Comparison of ENCODE assay signal across 20 mouse cellular contexts in genomic region chr15:10696478-10697234, GRCm38 (mm10). TPM values are rescaled to one million over a fixed set of nuclear protein-coding genes. Genes with fewer than 3 reads are reported as not detected.
A peak's percentile ranks its signal among the peaks of the same experiment; 100 is the strongest.
DNase-seq lines count a peak whose midpoint lies in the region; ATAC-seq and TF ChIP-seq lines count a peak whose summit lies in the region.
"Had no signal": no experiment of that assay in that cellular context is flagged by ENCODE, and none has a peak within 500 bp of the region (broad histone marks: within the 10 kb centered on the region; RNA-seq: fewer than 3 reads in every experiment).

No protein-coding gene starts in this region.

- no peak overlapping the region for H3K4me3 ChIP-seq in hindbrain, embryonic 13.5 days
- H3K4me3 ChIP-seq in hindbrain, embryonic 12.5 days, result no peak overlapping the region
- no peak overlapping the region for H3K4me3 ChIP-seq in forebrain, embryonic 16.5 days (replicated peaks; ENCODE audit: low read length)
- no peak overlapping the region for H3K4me3 ChIP-seq in myocyte
- H3K4me3 ChIP-seq: embryonic facial prominence, embryonic 12.5 days; heart, embryonic 12.5 days; hindbrain, embryonic 15.5 days; liver, embryonic 13.5 days; megakaryocyte, embryonic 14.5 days; stomach, embryonic 15.5 days had no signal

- no peak overlapping the region for H3K9ac ChIP-seq in hindbrain, embryonic 13.5 days
- H3K9ac ChIP-seq in hindbrain, embryonic 12.5 days, result no peak overlapping the region
- H3K9ac ChIP-seq in forebrain, embryonic 16.5 days (replicated peaks; ENCODE audit: low read depth, low read length), result no peak overlapping the region
- H3K9ac ChIP-seq: embryonic facial prominence, embryonic 12.5 days; heart, embryonic 12.5 days; hindbrain, embryonic 15.5 days; liver, embryonic 13.5 days; stomach, embryonic 15.5 days had no signal

- no peak for ATAC-seq in hindbrain, embryonic 13.5 days (ENCODE audit: low FRiP score)
- no peak for ATAC-seq in hindbrain, embryonic 12.5 days (ENCODE audit: low FRiP score)
- ATAC-seq in forebrain, embryonic 16.5 days, result peak; percentile 80
- ATAC-seq: CD4-positive, CD25-positive, alpha-beta regulatory T cell, adult 4 months had no signal

- no peak overlapping the region for H3ac ChIP-seq in myocyte (ENCODE audit: control insufficient read depth, insufficient read length)

- peaks cover 100% of the 10 kb centered on the region for H3K79me2 ChIP-seq in myocyte (ENCODE audit: control insufficient read depth, insufficient read depth)

- H3K36me3 ChIP-seq in hindbrain, embryonic 13.5 days, result no peaks in the 10 kb centered on the region
- H3K36me3 ChIP-seq in hindbrain, embryonic 12.5 days, result no peaks in the 10 kb centered on the region
- H3K36me3 ChIP-seq in forebrain, embryonic 16.5 days (ENCODE audit: control insufficient read depth, insufficient read depth), result no peaks in the 10 kb centered on the region
- H3K36me3 ChIP-seq in myocyte (ENCODE audit: control insufficient read depth, insufficient read depth), result no peaks in the 10 kb centered on the region
- H3K36me3 ChIP-seq: embryonic facial prominence, embryonic 12.5 days; heart, embryonic 12.5 days; hindbrain, embryonic 15.5 days; liver, embryonic 13.5 days; stomach, embryonic 15.5 days had no signal

- no peaks in the 10 kb centered on the region for H3K9me3 ChIP-seq in hindbrain, embryonic 13.5 days
- H3K9me3 ChIP-seq in hindbrain, embryonic 12.5 days (replicated peaks), result no peaks in the 10 kb centered on the region
- H3K9me3 ChIP-seq in forebrain, embryonic 16.5 days (ENCODE audit: control insufficient read depth, low read length), result no peaks in the 10 kb centered on the region
- H3K9me3 ChIP-seq: embryonic facial prominence, embryonic 12.5 days; heart, embryonic 12.5 days; hindbrain, embryonic 15.5 days; liver, embryonic 13.5 days; megakaryocyte, embryonic 14.5 days; stomach, embryonic 15.5 days had no signal

- peaks cover 27% of the 10 kb centered on the region for H3K4me1 ChIP-seq in hindbrain, embryonic 13.5 days (replicated peaks)
- peaks cover 19% of the 10 kb centered on the region for H3K4me1 ChIP-seq in hindbrain, embryonic 12.5 days
- H3K4me1 ChIP-seq in forebrain, embryonic 16.5 days (replicated peaks; ENCODE audit: control insufficient read depth, insufficient read depth, low read length), result peaks cover 35% of the 10 kb centered on the region
- H3K4me1 ChIP-seq: stomach, embryonic 15.5 days had no signal

- 65% methylated on average over 8 of the region's 8 CpGs for WGBS in hindbrain, embryonic 13.5 days
- WGBS in hindbrain, embryonic 12.5 days, result 66% methylated on average over 8 of the region's 8 CpGs
- WGBS in forebrain, embryonic 16.5 days, result 73% methylated on average over 8 of the region's 8 CpGs

- H3K4me2 ChIP-seq in hindbrain, embryonic 13.5 days, result no peak overlapping the region
- no peak overlapping the region for H3K4me2 ChIP-seq in hindbrain, embryonic 12.5 days (replicated peaks)
- no peak overlapping the region for H3K4me2 ChIP-seq in forebrain, embryonic 16.5 days (ENCODE audit: low read length)
- H3K4me2 ChIP-seq in myocyte (ENCODE audit: low read depth), result peak overlapping the region; percentile 13
- H3K4me2 ChIP-seq: embryonic facial prominence, embryonic 12.5 days; heart, embryonic 12.5 days; hindbrain, embryonic 15.5 days; liver, embryonic 13.5 days; stomach, embryonic 15.5 days had no signal

- no peaks in the 10 kb centered on the region for H3K27me3 ChIP-seq in hindbrain, embryonic 13.5 days
- no peaks in the 10 kb centered on the region for H3K27me3 ChIP-seq in hindbrain, embryonic 12.5 days
- H3K27me3 ChIP-seq in forebrain, embryonic 16.5 days (replicated peaks; ENCODE audit: control insufficient read depth, insufficient read depth, low read length), result no peaks in the 10 kb centered on the region
- H3K27me3 ChIP-seq in myocyte (ENCODE audit: control insufficient read depth, insufficient read depth, insufficient read length), result no peaks in the 10 kb centered on the region
- H3K27me3 ChIP-seq: embryonic facial prominence, embryonic 12.5 days; heart, embryonic 12.5 days; hindbrain, embryonic 15.5 days; liver, embryonic 13.5 days; megakaryocyte, embryonic 14.5 days; stomach, embryonic 15.5 days had no signal

- no peak for TF ChIP-seq POLR2A in myocyte (IDR thresholded peaks at IDR 0.05; ENCODE audit: insufficient read length, low read depth)

- DNase-seq in Muller cell, postnatal 12 days (ENCODE audit: inconsistent ontology term), result peak; percentile 86
- DNase-seq in retina, embryonic 14.5 days (ENCODE audit: low spot score), result no peak
- no peak for DNase-seq in cerebellum, adult 11 months
- DNase-seq in lung, postnatal 14 days, result no peak
- DNase-seq: adrenal gland, postnatal 36 days; cerebellum, adult 9-11 months; gastrocnemius, postnatal 14 days; liver, embryonic 13.5 days; retina, postnatal 1 day; thymus, postnatal 4 days had no signal

- H3K27ac ChIP-seq in hindbrain, embryonic 13.5 days, result peak overlapping the region; percentile 0; the same call in 1 of the 2 replicates
- H3K27ac ChIP-seq in hindbrain, embryonic 12.5 days, result no peak overlapping the region
- H3K27ac ChIP-seq in forebrain, embryonic 16.5 days (ENCODE audit: low read length), result peak overlapping the region; percentile 13
- H3K27ac ChIP-seq: embryonic facial prominence, embryonic 12.5 days; hindbrain, embryonic 15.5 days; liver, embryonic 13.5 days; stomach, embryonic 15.5 days had no signal

TF ChIP-seq in myocyte, 11 proteins besides CTCF, POLR2A, EP300 and RAD21:
- no peak for TF ChIP-seq CEBPB (IDR thresholded peaks at IDR 0.05; ENCODE audit: insufficient read depth, poor library complexity, severe bottlenecking)
- TF ChIP-seq TCF3 (IDR thresholded peaks at IDR 0.05; ENCODE audit: insufficient read length, low read depth), result no peak
- no peak for TF ChIP-seq MYOD1 (IDR thresholded peaks at IDR 0.05; ENCODE audit: control insufficient read depth in 1 of 3, insufficient read length in 2 of 3, low read depth in 2 of 3)
- no peak for TF ChIP-seq USF1 (IDR thresholded peaks at IDR 0.05; ENCODE audit: low read depth)
- no peak for TF ChIP-seq MAX (IDR thresholded peaks at IDR 0.05; ENCODE audit: low read depth)
TF ChIP-seq in myocyte: peak in this region for 0.

RNA-seq across cellular contexts. Expression of gene Rai14, which starts 17.8 kb away (rescaled TPM):
- 19.1 and 26.4 TPM in 2 replicates for polyA plus RNA-seq in hindbrain, embryonic 13.5 days (2015; fragmentation: Nextera tagmentation; extraction: Ambion mirVana)
- polyA plus RNA-seq in hindbrain, embryonic 12.5 days (2016; fragmentation: Nextera tagmentation; extraction: Ambion mirVana), result 64.9 and 70.5 TPM in 2 replicates
- polyA plus RNA-seq in forebrain, embryonic 16.5 days (2015; fragmentation: Nextera tagmentation; extraction: Ambion mirVana), result 33.3 and 40.0 TPM in 2 replicates
- polyA plus RNA-seq in myocyte (2012; fragmentation: generic; extraction: Trizol), result 27.4 TPM
